Mouse (Mus musculus) hindbrain, embryonic 14.5 days (tissue): ENCODE measurements at regions not wholly inside any gene's neighbourhood (a gene's known extent, or its start where the extent isn't known, plus 50 kb on each side); places are given as distances from the start of the nearest gene placed in this dataset.

Experiments
- ATAC-seq: fragments of 200-750 bp; cut with Nextera tagmentation; 2 replicates; pipeline ENCODE4 v1.8.0; 2017; ENCODE audit warnings: moderate number of reproducible peaks, mild to moderate bottlenecking, moderate TSS enrichment, moderate library complexity; ENCODE audit not compliant: low FRiP score
- DNase-seq: peaks from one replicate; pipeline ENCODE4 v3.0.0-alpha.2; 2015; ENCODE audit warnings: low spot score
- H3K27ac ChIP-seq: fragments of 300-500 bp; sonication (generic); 2 replicates; pipeline ENCODE4 v1.5.1; 2014; ENCODE audit warnings: mild to moderate bottlenecking, moderate library complexity
- H3K27me3 ChIP-seq: fragments of 300-500 bp; sonication (generic); 2 replicates; pipeline ENCODE4 v1.6.1; 2014; ENCODE audit warnings: mild to moderate bottlenecking, low read length, mixed read lengths; ENCODE audit not compliant: control insufficient read depth, insufficient read depth
- H3K36me3 ChIP-seq: fragments of 300-500 bp; sonication (generic); replicated peaks from 2 replicates; pipeline ENCODE4 v1.6.1; 2014; ENCODE audit not compliant: control insufficient read depth, insufficient read depth
- H3K4me1 ChIP-seq: fragments of 300-500 bp; sonication (generic); replicated peaks from 2 replicates; pipeline ENCODE4 v1.6.1; 2014; ENCODE audit warnings: antibody characterized with exemption, low read length, mixed read lengths; ENCODE audit not compliant: control insufficient read depth, insufficient read depth
- H3K4me2 ChIP-seq: fragments of 300-500 bp; sonication (generic); replicated peaks from 2 replicates; pipeline ENCODE4 v1.6.1; 2014; ENCODE audit warnings: mild to moderate bottlenecking, moderate library complexity
- H3K4me3 ChIP-seq: fragments of 300-500 bp; sonication (generic); replicated peaks from 2 replicates; pipeline ENCODE4 v1.5.1; 2014; ENCODE audit warnings: mild to moderate bottlenecking, low read length
- H3K9ac ChIP-seq: fragments of 300-500 bp; sonication (generic); 2 replicates; pipeline ENCODE4 v1.6.1; 2014
- H3K9me3 ChIP-seq: fragments of 300-500 bp; sonication (generic); 2 replicates; pipeline ENCODE4 v1.6.1; 2016; ENCODE audit warnings: low read length; ENCODE audit not compliant: control insufficient read depth
- WGBS: fragments of 180-500 bp; shearing (Covaris S2); extraction: QIAGEN DNeasy Blood & Tissue Kit; methylation state at CpG from one replicate; pipeline ENCODE4 v1.1.7; 2014; 5-methylcytosine and 5-hydroxymethylcytosine counted together

- H3K27ac ChIP-seq = no peak overlapping the region
- DNase-seq (no peak), ATAC-seq (no peak)
- no peaks in the 10 kb centered on the region for H3K36me3 ChIP-seq
- no peak overlapping the region for H3K4me3 ChIP-seq
- H3K9me3 ChIP-seq = no peaks in the 10 kb centered on the region
- no peaks in the 10 kb centered on the region for H3K27me3 ChIP-seq
- WGBS = 76% methylated on average over 6 of the region's 6 CpGs
- H3K4me1 ChIP-seq = peaks cover 6% of the 10 kb centered on the region
- H3K9ac ChIP-seq = no peak overlapping the region
- H3K4me2 ChIP-seq = no peak overlapping the region
Observed at GRCm38 (mm10) chr16:31533196-31533777, 111.2 kb downstream of the Bdh1 start.

GRCm38 (mm10) chr16:31534923-31535523 is 112.9 kb downstream of the Bdh1 start:
- H3K4me2 ChIP-seq = no peak overlapping the region
- no peak overlapping the region for H3K9ac ChIP-seq
- 7% methylated on average over 4 of the region's 4 CpGs for WGBS
- no peak overlapping the region for H3K27ac ChIP-seq
- no peak overlapping the region for H3K4me3 ChIP-seq
- no peaks in the 10 kb centered on the region for H3K9me3 ChIP-seq
- no peaks in the 10 kb centered on the region for H3K4me1 ChIP-seq
- H3K27me3 ChIP-seq = no peaks in the 10 kb centered on the region
- no peak for DNase-seq
- H3K36me3 ChIP-seq = no peaks in the 10 kb centered on the region
- ATAC-seq = no peak

- WGBS = 89% methylated on average over 3 of the region's 3 CpGs
- ATAC-seq = no peak
- no peaks in the 10 kb centered on the region for H3K27me3 ChIP-seq
- no peak overlapping the region for H3K4me3 ChIP-seq
- H3K36me3 ChIP-seq = no peaks in the 10 kb centered on the region
- no peak overlapping the region for H3K4me2 ChIP-seq
- no peak overlapping the region for H3K9ac ChIP-seq
- H3K9me3 ChIP-seq = no peaks in the 10 kb centered on the region
- DNase-seq = no peak
- no peaks in the 10 kb centered on the region for H3K4me1 ChIP-seq
- no peak overlapping the region for H3K27ac ChIP-seq
Observed at GRCm38 (mm10) chr16:31536328-31536727, 114.2 kb downstream of the Bdh1 start.

GRCm38 (mm10) chr16:31538606-31539005 is 116.5 kb downstream of the Bdh1 start:
- H3K4me2 ChIP-seq = no peak overlapping the region
- ATAC-seq = no peak
- 81% methylated on average over 3 of the region's 3 CpGs for WGBS
- H3K36me3 ChIP-seq = no peaks in the 10 kb centered on the region
- no peak overlapping the region for H3K27ac ChIP-seq
- no peaks in the 10 kb centered on the region for H3K4me1 ChIP-seq
- no peak overlapping the region for H3K4me3 ChIP-seq
- no peaks in the 10 kb centered on the region for H3K27me3 ChIP-seq
- no peak overlapping the region for H3K9ac ChIP-seq
- no peak for DNase-seq
- no peaks in the 10 kb centered on the region for H3K9me3 ChIP-seq

GRCm38 (mm10) chr16:31543499-31544170 is 119.6 kb upstream of the Dlg1 start:
- Histone ChIP-seq H3K9me3 (no peaks in the 10 kb centered on the region), H3K9ac (no peak overlapping the region), H3K36me3 (no peaks in the 10 kb centered on the region), H3K4me1 (peaks cover 21% of the 10 kb centered on the region), H3K4me3 (no peak overlapping the region), H3K27ac (no peak overlapping the region), H3K4me2 (no peak overlapping the region), H3K27me3 (no peaks in the 10 kb centered on the region)
- no peak for DNase-seq
- ATAC-seq = no peak
- 72% methylated on average over 10 of the region's 10 CpGs for WGBS

GRCm38 (mm10) chr16:31546062-31546827 is 117.0 kb upstream of the Dlg1 start:
- H3K9ac ChIP-seq = peak overlapping the region; percentile 48
- H3K4me2 ChIP-seq = peak overlapping the region; percentile 51
- H3K36me3 ChIP-seq = no peaks in the 10 kb centered on the region
- peak overlapping the region; percentile 1 for H3K4me3 ChIP-seq
- peak overlapping the region; percentile 43 for H3K27ac ChIP-seq
- ATAC-seq (peak; percentile 63), DNase-seq (peak; percentile 55)
- no peaks in the 10 kb centered on the region for H3K9me3 ChIP-seq
- under 1% methylated on average over 18 of the region's 18 CpGs for WGBS
- H3K27me3 ChIP-seq = no peaks in the 10 kb centered on the region
- H3K4me1 ChIP-seq = peaks cover 21% of the 10 kb centered on the region

- Histone ChIP-seq H3K27me3 (no peaks in the 10 kb centered on the region), H3K27ac (peak overlapping the region; percentile 82), H3K4me2 (peak overlapping the region; percentile 27), H3K4me1 (peaks cover 21% of the 10 kb centered on the region), H3K36me3 (no peaks in the 10 kb centered on the region), H3K4me3 (no peak overlapping the region), H3K9me3 (no peaks in the 10 kb centered on the region), H3K9ac (0 out of 2 replicates have a peak overlapping the region, but pooled peaks have one; percentile 28)
- ATAC-seq (no peak), DNase-seq (peak; percentile 51)
- 0% methylated on average over 2 of the region's 2 CpGs for WGBS
Observed at GRCm38 (mm10) chr16:31546828-31547224, 116.4 kb upstream of the Dlg1 start.

GRCm38 (mm10) chr16:31547391-31547790 is 115.9 kb upstream of the Dlg1 start:
- peak overlapping the region; percentile 64 for H3K27ac ChIP-seq
- no peak for DNase-seq
- H3K9ac ChIP-seq = no peak overlapping the region
- no peak for ATAC-seq
- H3K4me2 ChIP-seq = no peak overlapping the region
- WGBS = 31% methylated on average over 10 of the region's 10 CpGs
- peaks cover 21% of the 10 kb centered on the region for H3K4me1 ChIP-seq
- H3K36me3 ChIP-seq = no peaks in the 10 kb centered on the region
- no peak overlapping the region for H3K4me3 ChIP-seq
- H3K9me3 ChIP-seq = no peaks in the 10 kb centered on the region
- no peaks in the 10 kb centered on the region for H3K27me3 ChIP-seq

GRCm38 (mm10) chr16:31549975-31550374 is 113.3 kb upstream of the Dlg1 start:
- Histone ChIP-seq H3K27me3 (no peaks in the 10 kb centered on the region), H3K9ac (no peak overlapping the region), H3K9me3 (no peaks in the 10 kb centered on the region), H3K4me3 (no peak overlapping the region), H3K4me2 (no peak overlapping the region), H3K4me1 (peaks cover 21% of the 10 kb centered on the region), H3K27ac (no peak overlapping the region), H3K36me3 (no peaks in the 10 kb centered on the region)
- ATAC-seq (no peak), DNase-seq (no peak)
- 84% methylated on average over 5 of the region's 5 CpGs for WGBS
